Mouse (Mus musculus) heart, embryonic 16.5 days (tissue): ENCODE results near the gene Dnah8. TPM values are rescaled to one million over a fixed set of nuclear protein-coding genes. Genes with fewer than 3 reads are reported as not detected.

Experiments used
- ATAC-seq: fragments of 200-750 bp; cut with Nextera tagmentation; replicated peaks from 2 replicates; pipeline ENCODE4 v1.8.0; 2017; ENCODE audit warnings: moderate number of reproducible peaks; ENCODE audit not compliant: insufficient read depth, low FRiP score; ENCODE audit errors: extremely low read depth
- H3K27ac ChIP-seq: fragments of 300-500 bp; sonication (generic); 2 replicates; pipeline ENCODE4 v1.5.1; 2014; ENCODE audit warnings: mild to moderate bottlenecking, low read length, control low read depth, moderate library complexity
- H3K27me3 ChIP-seq: fragments of 300-500 bp; sonication (generic); 2 replicates; pipeline ENCODE4 v1.6.1; 2014; ENCODE audit warnings: low read length, mixed read lengths; ENCODE audit not compliant: control insufficient read depth, insufficient read depth
- H3K36me3 ChIP-seq: fragments of 300-500 bp; sonication (generic); 2 replicates; pipeline ENCODE4 v1.6.1; 2014; ENCODE audit not compliant: control insufficient read depth, insufficient read depth
- H3K4me1 ChIP-seq: fragments of 300-500 bp; sonication (generic); 2 replicates; pipeline ENCODE4 v1.6.1; 2014; ENCODE audit warnings: low read length, mixed read lengths; ENCODE audit not compliant: control insufficient read depth, insufficient read depth
- H3K4me2 ChIP-seq: fragments of 300-500 bp; sonication (generic); 2 replicates; pipeline ENCODE4 v1.6.1; 2014; ENCODE audit warnings: low read depth, mild to moderate bottlenecking, control low read depth, low read length
- H3K4me3 ChIP-seq: fragments of 300-500 bp; sonication (generic); 2 replicates; pipeline ENCODE4 v1.5.1; 2014; ENCODE audit warnings: mild to moderate bottlenecking, control low read depth, low read length
- H3K9ac ChIP-seq: fragments of 300-500 bp; sonication (generic); 2 replicates; pipeline ENCODE4 v1.6.1; 2014; ENCODE audit warnings: low read length, control low read depth
- H3K9me3 ChIP-seq: fragments of 300-500 bp; sonication (generic); replicated peaks from 2 replicates; pipeline ENCODE4 v1.6.1; 2016; ENCODE audit warnings: low read length; ENCODE audit not compliant: control insufficient read depth
- WGBS: fragments of 180-500 bp; shearing (Covaris S2); extraction: QIAGEN DNeasy Blood & Tissue Kit; methylation state at CpG from one replicate; pipeline ENCODE4 v1.1.7; 2014; 5-methylcytosine and 5-hydroxymethylcytosine counted together
- polyA plus RNA-seq: library from polyadenylated mRNA; unstranded; fragments of >200 nt; fragmentation: Nextera tagmentation; extraction: Ambion mirVana; gene quantifications from 2 replicates; pipeline ENCODE4 v1.2.1, GENCODE M21; 2015

Dnah8 gene
- polyA plus RNA-seq, 1 experiment from 2014 or later, result 2.9 TPM

DNA sequence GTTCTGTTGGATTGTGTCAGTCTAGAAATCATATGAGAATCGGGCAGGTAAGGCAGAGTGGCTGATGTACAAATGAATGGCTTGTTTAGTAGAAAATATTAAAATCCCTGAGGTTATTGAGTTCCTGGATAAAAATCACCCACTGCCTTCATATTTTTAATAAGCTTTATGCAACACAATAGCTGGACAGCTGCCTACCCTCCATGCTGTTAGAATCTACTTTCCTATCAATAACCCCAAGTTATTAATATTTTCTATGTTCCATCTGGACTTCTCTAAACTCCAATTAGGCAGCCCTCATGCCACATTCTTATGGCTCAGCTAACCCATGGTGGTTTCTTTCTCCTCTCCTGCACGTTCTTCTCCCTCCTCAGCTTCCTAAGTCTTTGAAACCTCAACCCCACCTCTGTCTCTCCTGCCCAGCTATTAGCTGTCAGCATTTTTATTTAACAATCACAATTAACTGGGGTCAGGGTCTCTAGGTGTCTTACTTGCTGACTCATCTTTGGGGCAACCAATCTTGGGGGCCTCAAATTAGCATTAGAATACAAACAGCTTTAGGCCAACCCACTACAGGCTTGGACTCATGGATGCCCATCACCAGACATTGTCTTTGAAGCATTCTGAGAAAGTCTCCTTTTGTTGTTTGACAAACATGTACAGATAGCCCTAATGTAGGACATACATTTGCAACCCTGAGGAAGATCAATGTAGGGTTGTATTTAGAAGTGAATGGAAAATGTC is 40.7 kb upstream of the Dnah8 start:
- no peaks in the 10 kb centered on the region for H3K9me3 ChIP-seq
- H3K36me3 ChIP-seq, result no peaks in the 10 kb centered on the region
- ATAC-seq, result no peak
- H3K27me3 ChIP-seq, result no peaks in the 10 kb centered on the region
- no peak overlapping the region for H3K27ac ChIP-seq
- no peak overlapping the region for H3K4me3 ChIP-seq
- whole genome bisulfite sequencing, result 73% methylated on average over 2 of the region's 2 CpGs
- H3K4me2 ChIP-seq, result no peak overlapping the region
- H3K9ac ChIP-seq, result no peak overlapping the region
- H3K4me1 ChIP-seq, result no peaks in the 10 kb centered on the region

DNA sequence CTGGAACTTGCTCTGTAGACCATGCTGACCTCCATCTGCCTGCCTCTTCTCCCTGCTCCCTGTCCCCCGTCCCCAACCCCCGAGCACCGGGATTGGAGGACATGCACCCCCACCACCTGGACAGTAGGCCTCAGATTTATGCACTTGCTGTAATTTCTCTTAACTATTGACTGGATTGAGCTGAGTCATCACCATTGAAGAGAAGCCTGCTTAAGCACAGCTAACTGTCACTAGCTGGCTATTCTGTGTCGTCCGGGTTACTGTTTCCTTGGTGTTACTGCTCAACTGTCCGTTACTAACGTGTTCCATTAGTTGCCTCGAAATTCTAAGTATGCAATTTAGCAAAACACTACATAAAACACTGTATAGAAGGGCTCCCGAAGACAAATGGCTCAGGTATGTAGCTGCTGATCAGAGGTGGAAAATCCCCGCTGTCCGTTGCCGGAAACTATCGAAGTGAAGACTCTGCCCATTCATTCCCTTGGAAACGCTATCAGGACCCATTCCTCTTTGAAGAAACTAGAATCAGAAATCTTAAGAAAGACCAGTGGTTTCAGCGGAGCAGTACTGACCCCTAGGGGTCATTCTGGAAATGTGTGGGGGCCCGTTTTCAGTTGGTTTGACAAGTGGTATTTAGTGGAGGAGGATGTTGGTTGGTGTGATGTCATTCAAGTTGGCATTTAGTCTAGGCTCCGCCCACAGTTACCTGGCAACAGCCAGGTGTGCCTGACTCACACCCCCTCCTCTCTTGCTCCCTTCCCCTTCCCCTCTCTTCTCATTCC is 33.5 kb upstream of the Dnah8 start:
- Histone ChIP-seq H3K36me3 (peaks cover 23% of the 10 kb centered on the region), H3K27ac (no peak overlapping the region), H3K27me3 (no peaks in the 10 kb centered on the region), H3K9me3 (no peaks in the 10 kb centered on the region), H3K9ac (no peak overlapping the region), H3K4me1 (no peaks in the 10 kb centered on the region), H3K4me2 (no peak overlapping the region), H3K4me3 (no peak overlapping the region)
- 55% methylated on average over 17 of the region's 17 CpGs for WGBS
- no peak for ATAC-seq

DNA sequence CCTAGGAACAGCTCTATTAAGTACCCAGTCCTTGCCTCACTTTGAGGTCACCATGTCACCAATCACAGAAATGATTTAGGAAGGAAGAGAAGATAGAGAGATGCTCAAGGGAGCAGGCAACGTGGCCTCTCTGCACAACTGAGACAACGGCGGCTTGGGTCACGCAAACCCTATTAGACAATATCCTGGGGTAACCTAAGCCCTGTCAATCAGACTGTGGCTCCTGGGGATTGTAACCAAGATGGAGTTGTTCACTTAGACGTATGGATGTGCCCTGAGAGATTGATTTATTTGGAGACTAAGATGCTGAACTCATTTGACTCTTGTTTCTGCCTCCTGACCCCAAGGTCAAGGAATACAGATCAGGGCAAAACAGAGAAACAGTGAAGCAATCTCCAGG is 29.7 kb upstream of the Dnah8 start:
- Histone ChIP-seq H3K9me3 (no peaks in the 10 kb centered on the region; the same call in 1 of the 2 replicates), H3K36me3 (peaks cover 46% of the 10 kb centered on the region), H3K4me2 (no peak overlapping the region), H3K27ac (no peak overlapping the region), H3K4me3 (no peak overlapping the region), H3K9ac (no peak overlapping the region), H3K27me3 (no peaks in the 10 kb centered on the region), H3K4me1 (no peaks in the 10 kb centered on the region)
- no peak for ATAC-seq
- WGBS, result 75% methylated on average over 5 of the region's 5 CpGs

DNA sequence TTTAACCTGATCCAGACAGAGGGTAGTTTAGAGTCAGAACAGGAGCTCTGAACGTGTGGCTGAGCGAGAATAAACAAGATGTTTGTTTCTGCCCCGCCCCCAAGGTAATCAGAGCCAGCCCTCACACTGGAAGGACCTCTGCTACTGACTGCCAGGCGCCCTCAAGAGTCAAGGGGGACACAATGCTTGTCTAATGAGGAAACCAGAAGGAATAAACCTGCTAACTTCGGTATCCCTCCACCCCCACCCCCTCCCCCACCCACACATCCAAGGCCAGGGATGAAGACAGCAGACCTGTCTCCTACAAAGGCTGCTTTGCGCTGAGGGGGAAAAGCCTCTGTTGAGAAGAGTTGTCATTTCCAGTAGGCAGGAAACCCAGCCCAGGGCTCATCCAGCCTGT is 29.3 kb upstream of the Dnah8 start:
- Histone ChIP-seq H3K9me3 (no peaks in the 10 kb centered on the region; the same call in 1 of the 2 replicates), H3K4me1 (no peaks in the 10 kb centered on the region), H3K27me3 (no peaks in the 10 kb centered on the region), H3K4me2 (no peak overlapping the region), H3K27ac (no peak overlapping the region), H3K4me3 (no peak overlapping the region), H3K9ac (no peak overlapping the region), H3K36me3 (peaks cover 49% of the 10 kb centered on the region)
- ATAC-seq, result no peak
- WGBS, result 67% methylated on average over 6 of the region's 6 CpGs

DNA sequence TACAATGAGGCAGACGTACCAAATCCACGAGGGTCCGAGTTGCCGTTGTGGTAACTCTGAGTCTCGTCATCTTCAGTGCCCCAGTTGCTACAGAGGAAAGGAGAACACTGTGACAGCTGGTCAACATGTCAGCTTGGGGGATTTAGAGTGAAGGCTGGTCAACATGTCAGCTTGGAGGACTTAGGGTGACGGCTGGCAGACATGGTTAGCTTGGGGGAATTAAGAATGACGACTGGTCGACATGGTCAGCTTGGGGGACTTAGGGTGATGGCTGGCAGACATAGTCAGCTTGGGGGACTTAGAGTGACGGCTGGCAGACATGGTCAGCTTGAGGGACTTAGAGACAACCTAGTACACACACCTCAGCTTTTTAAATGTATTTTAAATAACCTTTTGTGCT is 26.4 kb upstream of the Dnah8 start:
- Histone ChIP-seq H3K4me1 (no peaks in the 10 kb centered on the region), H3K9ac (no peak overlapping the region), H3K27ac (no peak overlapping the region), H3K4me3 (no peak overlapping the region), H3K36me3 (peaks cover 60% of the 10 kb centered on the region), H3K9me3 (no peaks in the 10 kb centered on the region; the same call in 1 of the 2 replicates), H3K27me3 (no peaks in the 10 kb centered on the region), H3K4me2 (no peak overlapping the region)
- no peak for ATAC-seq
- WGBS, result 92% methylated on average over 9 of the region's 9 CpGs

DNA sequence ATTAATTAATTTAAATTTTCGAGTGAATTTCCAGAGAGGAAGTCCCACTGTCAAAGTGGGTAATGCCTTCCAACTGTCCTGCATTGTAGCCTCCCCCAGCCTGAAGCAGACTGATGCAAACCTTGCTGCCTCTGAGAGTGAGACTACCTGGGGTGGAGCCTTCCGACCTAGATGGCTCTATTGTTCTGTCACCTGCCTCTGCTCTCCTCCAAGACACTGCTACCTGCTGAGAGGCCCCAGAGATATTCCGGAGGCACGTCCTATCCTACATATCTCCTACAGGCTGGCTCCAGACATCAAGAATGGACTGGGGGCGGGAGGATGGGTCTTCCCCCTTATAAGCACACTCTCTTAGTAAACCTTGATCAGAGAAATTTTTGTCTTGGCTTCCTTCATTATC is 25.9 kb upstream of the Dnah8 start:
- Histone ChIP-seq H3K4me1 (no peaks in the 10 kb centered on the region), H3K27me3 (no peaks in the 10 kb centered on the region), H3K27ac (no peak overlapping the region), H3K9ac (no peak overlapping the region), H3K4me2 (no peak overlapping the region), H3K4me3 (no peak overlapping the region), H3K9me3 (no peaks in the 10 kb centered on the region; the same call in 1 of the 2 replicates), H3K36me3 (peaks cover 59% of the 10 kb centered on the region)
- WGBS, result 86% methylated on average over 5 of the region's 5 CpGs
- ATAC-seq, result no peak

DNA sequence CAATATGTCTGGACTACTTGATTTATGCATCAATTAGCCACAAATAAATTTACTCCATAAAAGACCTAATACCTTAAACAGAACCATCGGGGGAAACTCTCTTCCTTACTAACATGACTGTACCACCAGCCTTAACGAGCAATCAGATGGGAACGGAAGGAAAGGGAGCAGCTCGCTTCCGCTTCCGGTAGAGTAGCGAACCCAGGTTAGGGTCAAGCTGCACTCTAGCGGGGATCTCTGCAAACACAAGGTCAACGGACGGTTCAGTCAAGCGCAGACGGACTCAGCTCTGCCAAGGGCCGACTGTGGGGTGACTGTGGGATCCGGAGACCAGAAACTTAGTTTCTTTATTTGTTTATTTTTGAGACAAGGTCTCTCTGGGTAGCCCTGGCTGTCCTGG is 22.0 kb upstream of the Dnah8 start:
- Histone ChIP-seq H3K27ac (no peak overlapping the region), H3K4me1 (no peaks in the 10 kb centered on the region), H3K4me2 (no peak overlapping the region), H3K9ac (no peak overlapping the region), H3K36me3 (peaks cover 41% of the 10 kb centered on the region), H3K4me3 (no peak overlapping the region), H3K9me3 (no peaks in the 10 kb centered on the region), H3K27me3 (no peaks in the 10 kb centered on the region)
- ATAC-seq, result no peak
- 91% methylated on average over 14 of the region's 14 CpGs for WGBS

DNA sequence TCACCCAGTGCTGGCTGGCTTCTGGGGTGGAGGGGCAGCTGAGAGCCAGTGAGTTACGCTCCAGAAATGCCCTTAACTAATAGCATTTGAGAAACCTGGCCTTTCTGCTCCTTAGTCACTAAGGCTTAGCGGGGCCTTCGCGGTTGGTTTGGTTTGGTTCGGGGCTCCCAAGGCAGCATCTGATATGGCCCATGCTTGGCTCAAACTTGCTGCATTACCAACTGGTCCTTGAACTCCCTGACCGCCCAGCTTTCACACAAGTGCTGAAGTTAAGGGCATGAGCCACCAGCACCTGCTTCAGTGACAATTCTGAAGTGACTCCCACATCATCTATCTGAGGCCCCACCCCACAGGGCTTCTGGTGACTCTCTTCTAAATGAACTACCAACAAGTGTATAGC is 19.9 kb upstream of the Dnah8 start:
- Histone ChIP-seq H3K4me2 (no peak overlapping the region), H3K27ac (no peak overlapping the region), H3K4me3 (no peak overlapping the region), H3K9me3 (no peaks in the 10 kb centered on the region), H3K27me3 (no peaks in the 10 kb centered on the region), H3K9ac (no peak overlapping the region), H3K4me1 (peaks cover 4% of the 10 kb centered on the region), H3K36me3 (peaks cover 27% of the 10 kb centered on the region)
- WGBS, result 93% methylated on average over 6 of the region's 6 CpGs
- no peak for ATAC-seq

DNA sequence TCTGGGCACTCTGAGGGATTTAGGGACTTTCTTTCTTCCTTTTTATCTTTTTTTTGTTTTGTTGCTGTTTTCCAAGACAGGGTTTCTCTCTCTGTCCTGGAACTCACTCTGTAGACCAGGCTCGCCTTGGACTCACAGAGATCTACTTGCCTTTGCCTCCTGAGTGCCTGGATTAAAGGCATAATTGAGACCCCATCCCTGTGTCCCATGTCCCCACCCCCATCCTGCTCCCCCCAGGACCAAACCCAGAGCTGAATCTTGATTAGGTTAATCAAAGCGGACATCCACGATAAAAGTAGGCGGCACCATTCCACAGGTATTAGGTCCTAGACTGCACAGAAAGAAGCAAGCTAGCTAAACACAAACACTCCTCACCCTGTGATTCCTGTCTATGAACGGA is 19.2 kb upstream of the Dnah8 start:
- H3K4me3 ChIP-seq, result no peak overlapping the region
- WGBS, result 92% methylated on average over 5 of the region's 5 CpGs
- no peaks in the 10 kb centered on the region for H3K27me3 ChIP-seq
- H3K9ac ChIP-seq, result no peak overlapping the region
- no peak overlapping the region for H3K4me2 ChIP-seq
- no peak overlapping the region for H3K27ac ChIP-seq
- no peak for ATAC-seq
- peaks cover 25% of the 10 kb centered on the region for H3K36me3 ChIP-seq
- peaks cover 11% of the 10 kb centered on the region for H3K4me1 ChIP-seq
- peaks cover 4% of the 10 kb centered on the region; the same call in 1 of the 2 replicates for H3K9me3 ChIP-seq
